Mouse (Mus musculus) ES-E14 (cell line): Measurements from ENCODE around the gene Wnt10b.

Experiments
- CHD2 ChIP-seq: IDR thresholded peaks from 2 replicates; pipeline ENCODE4 v1.6.1; 2014; ENCODE audit warnings: mild to moderate bottlenecking, low read depth, low read length, inconsistent platforms
- MAFK ChIP-seq: IDR thresholded peaks from 2 replicates; pipeline ENCODE4 v1.6.1; 2014; ENCODE audit warnings: mild to moderate bottlenecking, low read depth, low read length, inconsistent platforms; ENCODE audit not compliant: insufficient read depth
- ZC3H11A ChIP-seq: IDR thresholded peaks from 2 replicates; pipeline ENCODE4 v1.6.1; 2012; ENCODE audit warnings: low read depth, mild to moderate bottlenecking, inconsistent platforms, low read length, borderline replicate concordance
- ZNF384 ChIP-seq: IDR thresholded peaks from 2 replicates; pipeline ENCODE4 v1.6.1; 2012; ENCODE audit warnings: low read depth, low read length, inconsistent platforms

DNA sequence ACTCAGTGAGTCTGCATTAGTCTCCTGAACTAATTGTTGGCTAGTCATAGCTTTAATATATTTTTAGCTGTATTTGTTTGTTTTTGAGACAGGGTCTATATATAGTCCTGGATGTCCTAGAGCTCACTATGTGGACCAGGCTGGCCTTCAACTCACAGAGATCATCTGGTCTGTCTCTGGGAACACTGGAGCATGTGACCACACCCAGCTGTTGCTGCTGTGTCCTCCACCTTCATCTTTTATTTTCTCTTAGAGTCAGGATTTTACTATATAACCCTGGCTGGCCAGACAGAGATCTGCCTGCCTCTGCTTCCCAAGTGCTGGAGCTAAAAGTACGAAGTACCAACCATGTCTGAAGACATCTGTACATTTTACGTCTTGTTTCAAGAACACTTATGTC is 28.9 kb downstream of the Wnt10b start:
- TF ChIP-seq MAFK (no peak), CHD2 (no peak), ZC3H11A (no peak), ZNF384 (no peak)
